Mouse (Mus musculus): Measurements from ENCODE around the gene Krt71. TPM values are rescaled to one million over a fixed set of nuclear protein-coding genes. Genes with fewer than 3 reads are reported as not detected.

Gene Krt71
- total RNA-seq (2015; ENCODE audit: low replicate concordance) (not detected in 2 replicates), total RNA-seq (2017; ENCODE audit: low replicate concordance) (not detected in 2 replicates)

DNA sequence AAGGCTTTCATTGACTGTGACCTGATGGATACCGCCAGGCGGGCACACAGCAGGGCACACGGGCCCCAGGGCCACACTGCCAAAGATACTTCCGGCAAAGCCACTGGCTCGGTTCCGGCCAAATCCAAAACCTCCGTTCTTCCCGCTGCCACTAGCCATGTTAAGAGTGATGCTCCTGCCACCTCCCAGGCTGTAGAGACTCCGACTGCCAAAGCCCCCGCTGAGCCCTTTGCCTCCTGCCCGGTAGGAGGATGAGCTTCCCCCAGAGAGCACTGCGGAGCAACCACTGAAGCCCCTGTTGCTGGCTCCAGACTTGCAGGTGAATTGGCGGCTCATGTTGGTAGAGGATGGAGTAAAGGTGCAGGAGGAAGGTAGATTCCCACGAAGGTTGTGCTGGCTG, at the start of gene Krt71:
Gene Krt71 (minus strand): TSS at position 399 of the 400 bp plus-strand sequence.
- no peak for ATAC-seq (replicated peaks; ENCODE audit: low FRiP score, poor library complexity, severe bottlenecking)

- no peak for ATAC-seq (replicated peaks; ENCODE audit: low FRiP score, poor library complexity, severe bottlenecking)
These were observed 48.0 kb upstream of the Krt71 start for GRCm38 (mm10) chr15:101790867-101791266.

DNA sequence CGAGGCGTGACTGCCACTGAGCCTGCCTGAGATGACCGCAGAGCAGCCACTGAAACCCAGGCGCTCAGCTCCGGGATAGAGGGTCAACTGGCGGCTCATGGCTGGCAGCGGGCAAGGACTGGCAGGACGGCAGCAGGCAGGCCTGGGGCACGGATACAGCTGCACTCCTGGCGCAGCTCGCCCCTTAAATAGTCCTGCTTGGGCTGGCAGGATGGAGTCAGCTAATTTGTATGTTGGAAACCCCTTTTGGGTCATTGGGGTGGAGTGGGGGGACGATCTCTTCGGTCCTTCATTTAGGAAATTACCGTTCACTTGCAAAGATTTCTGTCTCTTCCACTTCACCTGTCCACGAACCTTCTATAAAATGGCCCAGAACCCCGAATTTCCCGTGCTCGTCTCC, 43.5 kb upstream of the Krt71 start, which contains the start of gene Krt72:
Gene Krt72 (minus strand): TSS at position 101 of the 400 bp plus-strand sequence.
- ATAC-seq (replicated peaks; ENCODE audit: low FRiP score, poor library complexity, severe bottlenecking), result no peak

- no peak for ATAC-seq (replicated peaks; ENCODE audit: low FRiP score, poor library complexity, severe bottlenecking)
These were observed 30.5 kb upstream of the Krt71 start for GRCm38 (mm10) chr15:101773420-101773819.

GRCm38 (mm10) chr15:101772711-101773081, 29.8 kb upstream of the Krt71 start:
- ATAC-seq (replicated peaks; ENCODE audit: low FRiP score, poor library complexity, severe bottlenecking), result peak; percentile 33; the same call in 1 of the 2 replicates

GRCm38 (mm10) chr15:101772080-101772710, 29.3 kb upstream of the Krt71 start:
- ATAC-seq (replicated peaks; ENCODE audit: low FRiP score, poor library complexity, severe bottlenecking), result no peak

- no peak for ATAC-seq (replicated peaks; ENCODE audit: low FRiP score, poor library complexity, severe bottlenecking)
These were observed 27.3 kb upstream of the Krt71 start for GRCm38 (mm10) chr15:101770226-101770625.

DNA sequence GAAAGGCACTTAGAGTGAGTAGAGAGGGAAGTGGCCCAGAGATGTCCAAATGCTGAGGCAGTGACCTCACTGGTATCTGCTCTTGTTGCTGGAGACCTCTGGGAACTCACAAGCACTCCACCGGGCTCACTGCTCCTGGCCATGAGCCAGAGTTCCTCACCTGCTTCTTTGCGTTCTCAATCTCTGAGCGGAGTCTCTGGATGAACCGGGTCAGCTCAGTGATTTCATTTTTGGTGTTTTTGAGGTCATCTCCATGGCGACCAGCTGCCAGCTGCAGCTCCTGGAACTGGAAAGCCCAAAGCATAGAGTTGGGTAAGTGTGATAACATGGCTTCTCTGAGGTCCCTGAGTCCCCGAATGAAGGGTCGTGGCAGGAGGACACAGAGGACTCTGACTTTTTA, 5.1 kb downstream of the Krt71 start:
- no peak for ATAC-seq (replicated peaks; ENCODE audit: low FRiP score, poor library complexity, severe bottlenecking)

GRCm38 (mm10) chr15:101730653-101731052, 12.3 kb downstream of the Krt71 start:
- no peak for ATAC-seq (replicated peaks; ENCODE audit: low FRiP score, poor library complexity, severe bottlenecking)

DNA sequence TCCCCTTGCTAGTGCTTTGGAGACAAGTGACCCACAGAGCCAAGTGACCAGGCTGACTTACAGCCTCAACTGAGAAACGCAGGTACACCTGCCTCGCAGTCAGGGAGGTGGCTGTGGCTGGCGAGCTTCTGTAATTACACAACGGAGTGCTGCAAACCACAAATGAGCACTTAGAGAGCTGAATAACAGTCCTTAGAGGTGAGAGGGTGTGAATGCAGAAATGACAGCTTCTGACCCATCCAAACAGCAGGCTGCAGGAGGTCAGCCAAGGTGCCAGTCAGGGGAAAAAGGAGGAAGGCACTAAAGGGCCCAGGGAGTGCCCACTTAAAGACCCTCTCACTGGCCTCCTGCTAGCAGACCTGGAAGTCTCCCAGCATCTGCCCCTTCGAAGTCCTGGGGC, 18.2 kb downstream of the Krt71 start:
- no peak for ATAC-seq (replicated peaks; ENCODE audit: low FRiP score, poor library complexity, severe bottlenecking)

GRCm38 (mm10) chr15:101715831-101716230, 27.1 kb downstream of the Krt71 start:
- no peak for ATAC-seq (replicated peaks; ENCODE audit: low FRiP score, poor library complexity, severe bottlenecking)

- no peak for ATAC-seq (replicated peaks; ENCODE audit: low FRiP score, poor library complexity, severe bottlenecking)
These were observed 28.6 kb downstream of the Krt71 start for GRCm38 (mm10) chr15:101714356-101714755.

DNA sequence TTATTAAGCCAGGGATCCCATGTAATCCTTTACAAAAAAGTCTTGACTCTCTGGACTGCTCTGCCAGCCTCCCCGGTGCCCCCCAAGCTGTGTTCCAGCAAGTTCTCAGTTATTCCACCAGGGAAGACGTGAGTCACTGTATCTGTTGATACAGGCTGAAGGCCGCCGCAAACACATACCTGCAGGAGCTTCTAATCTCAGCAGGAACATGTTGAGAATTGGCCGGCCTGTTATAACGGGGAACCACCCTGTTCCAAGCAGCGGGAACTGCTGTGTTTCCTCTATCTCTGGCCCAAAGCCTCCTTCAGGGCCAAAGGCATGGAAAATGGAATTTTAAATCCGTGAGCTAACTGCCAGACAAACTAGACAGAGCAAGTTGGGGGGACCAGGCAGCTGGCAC, 29.2 kb downstream of the Krt71 start:
- ATAC-seq (replicated peaks; ENCODE audit: low FRiP score, poor library complexity, severe bottlenecking), result no peak

DNA sequence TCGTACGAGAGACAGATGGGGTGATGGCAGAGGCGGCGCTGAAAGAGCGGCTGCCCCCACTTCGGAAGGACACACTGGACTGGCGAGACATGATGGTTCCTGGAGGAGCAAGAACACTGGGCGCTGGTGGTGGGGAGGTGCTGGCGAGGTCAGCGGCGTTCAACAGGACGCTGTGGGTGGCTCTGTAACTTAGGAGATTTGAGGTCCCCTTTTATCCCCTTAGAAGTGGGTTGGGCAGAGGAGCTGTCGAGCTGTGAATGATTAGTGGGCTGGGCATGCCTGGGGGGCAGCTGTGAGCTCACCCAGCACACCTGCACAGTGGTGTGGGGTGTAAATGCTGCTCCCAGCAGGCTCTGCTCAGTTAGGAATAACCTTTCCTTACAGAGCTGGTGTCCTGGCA, 30.2 kb downstream of the Krt71 start, which contains the start of gene Krt5:
Gene Krt5 (minus strand): TSS at position 179 of the 400 bp plus-strand sequence.
- ATAC-seq (replicated peaks; ENCODE audit: low FRiP score, poor library complexity, severe bottlenecking), result no peak

DNA sequence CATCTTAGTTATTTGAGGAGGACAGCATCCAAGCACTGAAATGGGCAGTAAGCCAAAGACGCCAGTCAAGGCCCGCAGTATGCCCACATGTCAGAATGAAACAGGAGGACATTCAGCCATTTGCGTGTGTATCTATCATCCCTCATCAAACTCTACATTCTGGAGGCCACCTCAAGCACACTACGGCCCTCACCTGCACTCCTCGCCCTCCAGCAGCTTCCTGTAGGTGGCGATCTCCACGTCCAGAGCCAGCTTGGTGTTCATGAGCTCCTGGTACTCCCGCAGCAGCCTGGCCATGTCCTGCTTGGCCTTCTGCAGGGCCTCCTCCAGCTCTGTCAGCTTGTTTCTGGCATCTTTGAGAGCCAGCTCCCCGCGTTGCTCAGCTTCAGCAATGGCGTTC, 34.2 kb downstream of the Krt71 start:
- ATAC-seq (replicated peaks; ENCODE audit: low FRiP score, poor library complexity, severe bottlenecking), result no peak

DNA sequence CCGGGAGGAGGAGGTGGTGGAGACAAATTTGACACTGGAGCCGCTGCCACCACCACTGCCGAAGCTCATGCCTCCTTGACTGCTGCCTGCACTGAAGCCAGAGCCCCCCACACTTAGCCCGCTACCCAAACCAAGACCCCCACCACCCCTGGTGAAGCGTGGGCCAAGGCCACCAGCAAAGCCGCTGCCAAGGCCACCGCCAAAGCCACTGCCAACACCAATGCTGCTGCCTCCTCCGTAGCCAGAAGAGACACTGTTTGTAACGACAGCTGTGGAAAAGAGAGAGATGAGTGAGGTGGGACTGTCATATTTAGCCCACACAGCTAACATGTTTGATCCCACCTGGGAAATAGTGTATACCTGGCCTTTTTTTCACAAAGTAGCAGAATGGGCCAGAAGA, 35.5 kb downstream of the Krt71 start:
- no peak for ATAC-seq (replicated peaks; ENCODE audit: low FRiP score, poor library complexity, severe bottlenecking)

DNA sequence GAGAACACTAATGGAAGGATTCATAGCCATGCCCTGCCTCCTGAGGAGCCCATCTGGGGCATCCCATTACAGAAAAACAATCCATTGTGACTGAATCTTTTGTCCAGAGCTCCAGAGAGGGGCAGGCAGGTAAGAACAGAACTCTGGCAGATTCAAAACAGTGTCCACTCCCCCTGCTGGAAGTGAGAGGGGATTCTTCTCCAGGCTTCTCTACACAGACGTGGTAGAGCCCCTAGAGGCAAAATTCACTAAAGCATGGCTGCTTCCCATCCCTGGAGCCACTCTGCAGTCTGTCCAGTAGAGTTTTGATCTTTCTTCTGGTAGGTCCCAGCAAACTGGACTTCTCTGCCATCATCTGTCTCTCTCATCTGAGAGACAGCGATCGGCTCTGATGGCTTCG, 38.8 kb downstream of the Krt71 start:
- ATAC-seq (replicated peaks; ENCODE audit: low FRiP score, poor library complexity, severe bottlenecking), result no peak

DNA sequence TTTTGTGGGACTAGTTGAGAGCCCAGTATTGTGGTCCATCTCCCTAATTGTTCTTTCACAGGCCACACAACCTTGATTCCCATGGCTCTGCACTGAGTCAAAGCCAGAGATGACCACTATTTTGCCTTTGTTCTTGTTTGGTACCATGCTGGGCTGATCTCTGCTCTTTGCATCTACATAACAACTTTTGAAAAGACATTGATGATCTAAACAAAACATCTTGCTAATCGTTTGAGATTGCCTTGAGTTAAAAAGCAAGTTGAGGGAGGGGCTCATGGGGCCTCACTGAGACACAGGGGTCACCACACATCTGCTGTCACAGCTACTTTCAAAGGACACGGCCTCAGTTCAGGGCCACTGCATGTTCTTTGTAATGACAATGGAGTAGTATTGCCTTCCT, 40.5 kb downstream of the Krt71 start:
- ATAC-seq (replicated peaks; ENCODE audit: low FRiP score, poor library complexity, severe bottlenecking), result no peak

DNA sequence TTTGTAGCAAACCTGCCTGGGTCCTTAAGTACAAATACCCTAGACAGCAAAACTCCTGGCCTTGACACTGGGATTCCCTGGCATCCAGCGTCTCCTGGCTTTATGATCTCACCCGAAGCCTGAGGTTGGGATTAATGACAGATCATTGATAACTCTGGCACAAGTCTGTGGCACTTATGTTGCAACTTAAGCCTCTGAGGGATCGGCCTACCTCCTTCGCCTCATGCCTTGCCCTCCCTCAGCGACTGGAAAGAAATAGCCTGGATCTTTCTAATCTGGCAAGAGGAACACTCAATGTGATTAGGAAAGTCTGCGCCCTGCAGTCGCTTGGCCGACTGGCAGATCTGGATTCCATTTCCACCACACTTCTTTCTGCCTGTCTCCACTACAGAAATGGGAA, 43.0 kb downstream of the Krt71 start:
- ATAC-seq (replicated peaks; ENCODE audit: low FRiP score, poor library complexity, severe bottlenecking), result no peak

DNA sequence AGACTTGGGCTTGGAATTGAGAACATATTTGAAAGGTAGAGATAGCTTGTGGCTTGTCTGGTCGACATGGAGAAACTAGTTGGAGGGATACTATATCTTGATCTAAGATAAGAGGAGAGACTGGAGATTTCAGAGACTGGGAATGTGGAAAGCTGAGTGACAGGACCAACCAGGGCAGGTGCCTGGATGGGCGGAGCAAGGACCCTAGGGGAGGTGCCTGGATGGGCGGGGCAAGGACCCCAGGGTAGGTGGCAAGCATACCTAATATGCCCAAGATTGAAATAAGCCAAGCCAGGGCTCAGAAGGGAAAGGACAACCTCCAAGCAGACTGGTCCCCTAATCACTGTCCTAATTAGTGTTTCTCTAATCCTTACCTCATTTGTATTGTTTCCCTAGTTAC, 43.7 kb downstream of the Krt71 start:
- ATAC-seq (replicated peaks; ENCODE audit: low FRiP score, poor library complexity, severe bottlenecking), result no peak

GRCm38 (mm10) chr15:101697326-101698188, 45.4 kb downstream of the Krt71 start:
- ATAC-seq (replicated peaks; ENCODE audit: low FRiP score, poor library complexity, severe bottlenecking), result no peak

Data from erythroid progenitor cell, adult 5-6 weeks (primary cell).